Mouse (Mus musculus) mature B cell (primary cell): ENCODE data around the gene Ciao2a.

Experiments used
- in situ Hi-C: fragments of 300-500 bp; cut with MboI; formaldehyde crosslinking; loops from 2 replicates; pipeline ENCODE4 v1.14.3; 2019

Ciao2a gene

DNA sequence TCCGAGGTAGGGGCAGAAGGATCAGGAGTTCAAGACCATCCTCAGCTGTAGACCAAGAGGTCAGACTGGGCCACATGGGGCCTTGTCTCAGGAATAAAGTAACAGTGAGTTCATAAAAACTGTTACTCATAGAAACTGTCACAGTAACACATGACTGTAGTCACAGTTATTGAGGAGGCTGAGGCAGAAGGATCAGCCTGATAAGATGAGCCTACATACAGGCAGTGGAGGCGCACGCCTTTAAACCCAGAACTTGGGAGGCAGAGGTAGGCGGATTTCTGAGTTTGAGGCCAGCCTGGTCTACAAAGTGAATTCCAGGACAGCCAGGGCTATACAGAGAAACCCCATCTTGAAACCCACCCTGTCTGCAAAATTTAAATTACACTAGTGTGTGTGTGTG lies 6.3 kb upstream of the Ciao2a start:
- in situ Hi-C loops: no loop called here

DNA sequence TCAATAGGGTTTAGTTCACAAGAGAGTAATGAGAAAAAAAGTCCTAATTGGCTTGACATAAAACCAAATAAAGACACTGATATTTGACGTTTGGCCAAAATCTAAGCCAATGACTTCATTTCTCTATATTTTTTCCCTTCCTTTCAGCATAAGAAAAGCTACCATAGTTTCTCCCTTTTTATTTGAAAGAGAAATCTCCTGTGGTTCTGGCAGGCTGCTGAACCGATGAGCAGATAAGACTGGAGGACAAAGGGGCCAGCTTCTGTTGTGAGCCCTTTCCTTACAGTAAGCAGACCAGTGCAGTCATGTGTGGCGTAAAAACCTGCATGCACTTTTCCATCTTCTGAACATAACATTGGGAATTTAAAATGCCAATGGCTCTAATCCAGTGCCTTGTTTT lies 5.5 kb upstream of the Ciao2a start:
- in situ Hi-C loops: no loop called here

GRCm38 (mm10) chr9:66121421-66121820 lies 5.0 kb upstream of the Ciao2a start:
- in situ Hi-C loops: no loop called here

- in situ Hi-C loops: no loop called here
These were observed 2.8 kb upstream of the Ciao2a start for GRCm38 (mm10) chr9:66123648-66124047.

DNA sequence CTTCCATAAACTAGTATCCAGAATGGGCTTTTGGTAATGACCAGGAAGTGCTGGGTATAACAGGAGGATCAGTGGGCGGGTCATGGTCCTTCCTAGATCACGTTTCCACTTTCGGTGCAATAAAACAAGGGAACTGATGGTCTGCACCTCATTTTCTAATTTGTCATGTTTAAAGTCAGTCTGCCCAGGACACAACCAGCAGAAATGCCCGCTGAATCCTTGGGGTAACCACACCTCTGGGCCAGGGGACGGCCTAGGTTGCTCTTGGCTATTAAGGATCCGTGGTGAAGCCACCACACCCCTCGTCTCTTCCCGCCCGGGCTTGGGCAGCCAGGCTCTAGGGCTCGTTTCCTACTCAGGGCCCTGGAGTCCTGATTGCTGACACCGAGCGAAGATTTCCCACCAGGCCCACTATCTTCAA lies 2.3 kb upstream of the Ciao2a start:
- in situ Hi-C loops: no loop called here

DNA sequence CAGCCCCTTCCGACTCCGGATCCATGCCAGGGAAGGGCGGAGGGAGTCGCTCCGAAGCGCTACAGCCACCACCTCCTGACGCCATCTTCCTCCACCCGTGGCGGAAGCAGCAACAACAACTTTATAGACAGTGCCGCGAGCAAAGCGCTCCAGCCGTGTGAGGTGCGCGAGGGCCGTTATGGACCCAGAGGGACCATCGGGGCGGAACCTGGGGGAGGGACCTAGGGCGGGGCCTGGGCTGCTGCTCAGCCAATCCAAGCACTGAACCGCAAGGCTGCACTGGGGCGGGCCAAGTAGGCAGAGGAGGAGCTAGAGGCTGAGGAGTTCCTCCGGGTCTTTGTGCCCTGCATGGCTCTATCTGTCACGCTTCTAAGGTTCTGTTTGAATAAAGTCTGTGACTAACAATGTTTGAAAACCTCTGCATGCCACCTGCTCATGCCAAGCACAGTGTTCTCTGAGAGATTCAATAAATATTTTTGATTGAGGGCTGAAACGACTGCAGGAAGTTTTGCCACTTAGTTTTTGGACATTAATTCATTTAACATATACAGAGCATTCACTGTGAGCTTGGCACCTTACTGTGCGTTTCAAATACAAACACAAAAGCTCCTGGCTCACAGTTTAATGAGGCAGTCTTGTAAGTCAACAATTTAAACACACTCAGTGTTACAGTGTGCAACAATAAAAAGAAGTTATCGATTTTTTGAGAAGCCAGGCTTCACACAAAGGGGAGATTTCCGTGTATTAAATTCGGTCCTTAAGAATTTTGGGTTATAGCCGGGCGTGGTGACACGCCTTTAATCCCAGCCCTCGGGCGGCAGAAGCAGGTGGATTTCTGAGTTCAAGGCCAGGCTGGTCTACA lies 1.5 kb upstream of the Ciao2a start:
- in situ Hi-C loops: no loop called here

DNA sequence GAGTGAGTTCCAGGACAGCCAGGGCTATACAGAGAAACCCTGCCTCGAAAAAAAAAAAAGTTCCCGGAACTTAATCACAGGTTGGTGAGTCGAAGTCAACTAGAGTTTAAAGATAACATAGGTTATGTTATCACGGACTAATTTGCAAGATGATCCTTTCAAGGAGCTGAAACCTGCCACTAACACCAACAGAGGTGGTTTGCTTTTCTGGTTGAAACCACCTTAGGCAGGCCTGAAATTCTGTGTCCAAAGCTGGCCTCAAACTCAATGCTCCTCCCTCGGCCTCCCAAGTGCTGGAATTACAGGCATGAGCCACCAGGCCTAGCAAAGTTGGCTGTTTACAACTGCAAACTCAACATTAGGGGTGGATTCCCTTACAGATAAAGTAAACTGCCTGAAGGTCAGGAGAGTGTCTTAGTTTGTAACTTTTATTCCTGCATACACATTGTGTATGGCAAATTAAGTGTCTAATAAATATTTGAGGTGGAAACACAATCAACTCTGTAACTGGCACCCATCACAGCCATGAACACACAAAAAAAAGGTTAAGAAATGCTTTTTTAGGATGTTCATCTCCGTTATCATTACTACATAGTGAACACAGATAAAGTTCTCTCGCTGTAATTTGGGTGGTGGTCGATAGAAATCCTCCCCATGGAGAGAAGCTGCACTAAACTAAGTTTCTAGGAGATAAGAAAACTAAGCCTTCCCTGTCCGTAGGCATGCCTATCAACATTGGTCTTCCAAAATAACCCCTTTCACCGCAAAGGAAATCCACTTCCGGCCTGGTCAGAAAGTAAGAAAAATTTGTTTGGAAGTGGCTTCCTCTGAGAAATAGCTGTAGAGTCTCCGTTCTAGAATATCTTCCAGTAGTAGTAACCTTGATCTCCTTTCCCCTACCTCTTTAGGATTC lies 612 bp upstream of the Ciao2a start:
- in situ Hi-C loops: no loop called here

DNA sequence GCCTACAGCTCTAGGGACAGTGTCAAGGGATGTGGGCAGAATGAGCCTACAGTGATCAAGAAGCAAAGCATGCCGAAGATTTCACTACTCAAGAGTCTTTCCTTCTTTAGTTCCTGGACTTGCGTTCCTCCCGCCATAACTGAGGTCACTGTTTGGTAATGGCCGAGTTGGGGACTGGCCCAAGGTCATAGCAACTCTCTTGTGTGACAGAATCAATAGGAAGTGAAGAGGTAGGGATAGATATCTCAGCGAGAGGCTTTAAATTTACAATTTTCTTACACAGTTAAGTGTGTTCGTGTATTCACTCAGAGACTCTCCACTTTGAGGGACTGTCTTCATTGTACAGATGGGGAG lies 759 bp downstream of the Ciao2a start:
- in situ Hi-C loops: no loop called here

DNA sequence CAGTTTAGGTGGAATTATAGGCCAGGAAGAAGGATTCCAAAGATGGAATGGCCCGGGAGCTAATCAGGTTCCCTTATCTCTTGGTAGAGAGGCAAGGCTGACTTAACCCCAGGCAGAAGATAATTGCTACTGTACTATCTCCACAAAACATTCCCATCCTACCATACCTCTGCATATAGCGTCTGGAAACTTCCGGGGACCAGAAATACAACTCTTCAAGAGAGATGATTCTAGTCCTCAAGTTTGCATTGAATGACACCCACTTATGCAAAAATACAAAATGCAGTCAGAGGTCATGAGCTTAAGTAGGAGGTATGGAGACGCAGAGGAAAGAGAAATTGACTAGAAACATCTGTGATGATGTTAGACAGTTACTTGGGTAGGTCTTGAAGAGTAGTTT lies 1.5 kb downstream of the Ciao2a start:
- in situ Hi-C loops: no loop called here

- in situ Hi-C loops: no loop called here
These were observed 5.1 kb downstream of the Ciao2a start for GRCm38 (mm10) chr9:66131466-66131865.

DNA sequence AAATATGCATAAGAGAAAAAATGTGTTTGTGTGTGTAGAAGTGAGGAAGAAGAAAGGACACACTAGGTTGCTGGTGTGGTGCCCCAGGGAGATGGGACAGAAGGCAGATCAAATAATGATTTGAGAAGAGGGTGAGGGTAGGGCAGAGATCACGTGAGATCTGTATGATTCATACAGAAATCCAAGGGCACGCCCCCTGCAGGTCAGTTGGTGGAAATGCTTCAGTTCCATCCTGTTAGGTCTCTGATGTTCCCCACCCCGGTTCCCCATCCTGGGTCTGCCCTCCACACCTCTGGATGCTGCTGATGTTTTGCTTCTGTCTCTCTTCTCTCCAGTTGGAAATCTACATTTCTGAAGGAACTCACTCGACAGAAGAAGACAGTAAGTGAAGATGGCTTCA lies 9.6 kb downstream of the Ciao2a start:
- in situ Hi-C loops: no loop called here

- in situ Hi-C loops: no loop called here
These were observed 11.8 kb downstream of the Ciao2a start for GRCm38 (mm10) chr9:66138193-66138592.

- in situ Hi-C loops: no loop called here
These were observed 15.9 kb downstream of the Ciao2a start for GRCm38 (mm10) chr9:66142265-66142664.

- in situ Hi-C loops: no loop called here
These were observed 17.8 kb downstream of the Ciao2a start for GRCm38 (mm10) chr9:66144248-66144647.

- in situ Hi-C loops: no loop called here
These were observed 19.7 kb downstream of the Ciao2a start for GRCm38 (mm10) chr9:66146141-66146540.

DNA sequence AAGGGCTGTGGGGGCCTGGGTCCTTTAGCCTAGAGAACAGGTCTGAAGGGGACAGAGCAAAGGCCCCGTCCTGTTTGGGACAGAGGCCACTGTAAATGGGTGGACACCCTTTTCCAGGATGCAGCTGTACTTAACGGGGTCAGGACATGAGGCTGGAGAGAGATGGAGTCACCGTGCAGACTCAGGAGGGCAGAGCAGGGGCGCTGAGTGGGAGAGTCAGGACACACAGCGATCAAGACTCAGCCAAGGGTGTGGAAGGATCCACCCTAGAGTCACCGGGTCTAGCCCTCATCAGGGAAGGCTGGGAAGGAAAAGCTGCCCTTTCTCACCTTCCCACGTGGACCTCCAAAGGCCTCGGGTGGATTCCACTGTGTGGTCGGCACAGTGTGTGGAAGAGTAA lies 25.6 kb downstream of the Ciao2a start:
- in situ Hi-C loops: no loop called here

DNA sequence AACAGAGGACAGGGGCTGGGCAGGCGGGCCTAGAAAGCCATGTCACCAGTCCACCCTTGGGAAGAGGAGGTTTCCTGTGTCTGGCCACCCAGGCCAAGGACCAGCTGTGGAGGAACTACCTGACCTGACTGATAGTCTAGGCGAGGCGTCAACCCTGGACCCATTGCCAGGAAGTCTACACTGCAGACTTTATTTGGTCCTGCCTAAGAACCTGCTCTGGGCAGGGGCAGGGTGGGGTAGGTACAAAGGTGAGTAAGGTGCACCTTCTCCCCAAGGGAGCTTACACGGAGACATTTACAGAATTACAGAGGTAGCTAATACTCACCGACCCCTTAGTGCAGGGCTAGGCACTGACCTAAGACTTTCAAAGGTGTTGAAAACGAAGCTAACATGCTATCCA lies 27.2 kb downstream of the Ciao2a start:
- in situ Hi-C loops: no loop called here

DNA sequence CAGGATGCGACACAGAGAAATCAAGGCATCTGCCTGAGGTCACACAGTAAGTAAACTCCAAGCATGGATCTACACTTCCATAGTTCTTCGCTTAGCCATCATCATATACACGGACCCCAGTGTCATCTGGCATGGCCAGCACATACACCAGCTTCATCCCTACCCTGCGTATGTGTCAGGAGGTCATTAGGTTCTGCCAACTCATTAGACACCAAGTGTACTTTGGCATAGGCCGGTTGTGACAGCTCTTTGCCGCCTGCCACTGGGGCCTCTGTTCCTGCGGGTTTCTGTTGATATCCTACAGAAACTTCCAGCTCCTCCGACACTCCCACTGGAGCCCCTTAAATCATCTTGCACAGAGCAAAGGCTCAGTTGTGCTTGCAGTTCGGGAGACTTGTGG lies 27.6 kb downstream of the Ciao2a start:
- in situ Hi-C loops: no loop called here

- in situ Hi-C loops: no loop called here
These were observed 29.1 kb downstream of the Ciao2a start for GRCm38 (mm10) chr9:66155534-66155933.

DNA sequence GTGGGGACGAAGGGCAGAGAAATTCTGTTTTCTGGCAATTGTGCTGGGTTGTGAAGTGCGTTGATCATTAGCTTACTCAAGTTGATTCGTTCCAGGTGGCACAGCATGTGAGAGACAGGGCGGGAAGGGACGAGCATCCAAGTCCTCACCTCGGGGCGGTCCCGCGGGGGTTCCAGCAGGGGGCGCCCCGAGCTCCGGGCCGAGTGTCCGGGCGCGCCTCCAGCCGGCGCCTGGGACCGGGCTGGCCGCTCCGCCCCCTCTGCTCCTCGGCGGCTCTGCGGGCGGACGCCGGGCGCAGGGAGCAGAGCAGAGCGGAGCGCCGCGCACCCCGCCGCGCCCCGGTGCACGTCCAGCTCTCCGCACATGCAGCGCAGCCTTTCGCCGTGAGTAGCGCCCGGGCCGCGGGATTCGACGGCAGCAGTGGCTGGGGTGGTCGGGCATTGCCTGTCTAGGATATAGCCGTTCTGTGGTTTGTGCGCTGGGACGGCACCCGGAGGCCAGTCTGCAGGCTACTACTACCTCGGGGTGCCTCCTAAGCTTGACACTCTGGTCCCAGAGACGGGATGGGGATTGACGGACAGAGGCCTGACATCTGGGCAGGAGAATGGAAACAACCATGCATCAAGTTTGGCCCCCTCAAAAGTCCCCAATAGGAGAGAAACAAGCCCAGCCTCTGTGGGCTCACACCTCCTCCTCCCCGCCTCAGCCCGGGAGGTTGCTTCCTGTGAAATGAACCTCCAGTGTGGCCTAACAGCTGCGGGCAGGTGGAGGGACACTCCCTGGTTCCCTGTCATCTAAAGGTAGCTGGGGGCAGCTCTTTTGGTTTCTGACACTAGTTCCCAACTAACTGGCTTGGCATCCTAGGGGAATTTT lies 31.8 kb downstream of the Ciao2a start, which contains the start of gene Dapk2:
Gene Dapk2 (plus strand): TSS at position 266 of the 873 bp plus-strand sequence.
- in situ Hi-C loops: no loop called here

DNA sequence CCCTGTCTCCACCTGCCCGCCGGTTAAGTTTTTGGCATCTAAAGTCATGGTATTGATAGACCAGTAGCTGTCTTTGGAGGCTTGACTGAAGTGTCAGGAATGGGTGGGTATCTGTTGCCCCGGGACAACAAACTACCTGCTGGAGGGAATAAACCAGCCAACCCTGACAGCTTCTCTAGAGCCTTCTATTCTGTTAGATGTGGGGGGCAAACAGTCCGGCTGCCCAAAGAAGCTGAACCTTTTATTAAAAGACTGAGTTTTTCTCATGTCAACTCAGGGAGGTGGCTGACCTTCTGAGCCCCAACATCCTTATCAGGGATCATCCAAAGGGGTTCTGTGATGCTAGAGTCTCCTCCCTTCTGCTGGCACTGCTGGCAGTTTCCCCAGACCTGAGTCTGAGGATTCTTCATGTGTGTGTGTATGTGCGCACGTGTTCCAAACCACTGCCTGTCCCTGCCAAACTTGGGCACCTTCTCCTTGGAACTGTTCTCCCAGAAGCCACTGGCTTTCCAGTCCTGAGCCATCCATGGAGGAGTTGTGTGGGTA lies 32.5 kb downstream of the Ciao2a start:
- in situ Hi-C loops: no loop called here

DNA sequence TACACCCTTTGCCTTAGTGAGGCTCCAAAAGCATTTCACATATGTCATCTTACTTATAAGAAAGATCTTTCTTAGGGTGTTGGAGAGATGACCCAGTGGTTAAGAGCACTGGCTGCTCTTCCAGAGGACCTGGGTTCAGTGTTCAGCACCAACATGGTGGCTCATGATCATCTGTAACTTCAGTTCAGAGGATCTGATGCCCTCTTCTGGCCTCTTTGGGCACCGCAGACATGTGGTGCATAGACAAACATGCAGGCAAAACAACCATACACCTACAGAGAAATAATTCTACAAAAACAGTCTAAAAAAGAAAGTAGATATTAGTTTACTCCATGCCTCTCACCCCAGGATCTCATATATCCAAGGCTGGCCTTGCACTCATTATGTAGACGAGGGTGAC lies 33.7 kb downstream of the Ciao2a start:
- in situ Hi-C loops: no loop called here
